Mouse (Mus musculus): Measurements from ENCODE around the gene Vav1.

GRCm38 (mm10) chr17:57264164-57264563 is 14.7 kb upstream of the Vav1 start:
- TF ChIP-seq POLR2A (IDR thresholded peaks at IDR 0.05; ENCODE audit: borderline replicate concordance, extremely low read depth, insufficient read depth, insufficient read length, poor library complexity, severe bottlenecking) (no peak), CTCF (IDR thresholded peaks at IDR 0.05; ENCODE audit: borderline replicate concordance, extremely low read depth, insufficient read depth, insufficient read length) (no peak)

Data from brain, embryonic 14.5 days (tissue).